ENCODE assay signal across 7 mouse cellular contexts in genomic region chr4:136509857-136510256, GRCm38 (mm10). TPM values are rescaled to one million over a fixed set of nuclear protein-coding genes. Genes with fewer than 3 reads are reported as not detected.
A peak's percentile ranks its signal among the peaks of the same experiment; 100 is the strongest.
DNase-seq lines count a peak whose midpoint lies in the region; ATAC-seq and TF ChIP-seq lines count a peak whose summit lies in the region.

No protein-coding gene starts in this region.

- H3K4me3 ChIP-seq in layer of hippocampus, adult 2 months: no peak overlapping the region
- no peak overlapping the region for H3K4me3 ChIP-seq in kidney, postnatal 0 days (replicated peaks; ENCODE audit: low read depth, low read length)
- H3K4me3 ChIP-seq in stomach, postnatal 0 days (ENCODE audit: low read depth, low read length): no peak overlapping the region

- H3K9me3 ChIP-seq in kidney, postnatal 0 days (replicated peaks; ENCODE audit: low read length): no peaks in the 10 kb centered on the region
- no peaks in the 10 kb centered on the region for H3K9me3 ChIP-seq in stomach, postnatal 0 days (ENCODE audit: control insufficient read depth, low read length)

- H3K27me3 ChIP-seq in kidney, postnatal 0 days (ENCODE audit: insufficient read depth, low read length): no peaks in the 10 kb centered on the region
- no peaks in the 10 kb centered on the region for H3K27me3 ChIP-seq in stomach, postnatal 0 days (ENCODE audit: control insufficient read depth, insufficient read depth, low read length)

- H3K36me3 ChIP-seq in kidney, postnatal 0 days (ENCODE audit: insufficient read depth, low read length): no peaks in the 10 kb centered on the region
- no peaks in the 10 kb centered on the region for H3K36me3 ChIP-seq in stomach, postnatal 0 days (ENCODE audit: control insufficient read depth, insufficient read depth, low read length)

- no peak overlapping the region for H3K9ac ChIP-seq in kidney, postnatal 0 days (ENCODE audit: low read depth, low read length)
- no peak overlapping the region for H3K9ac ChIP-seq in stomach, postnatal 0 days (ENCODE audit: low read length)

- no peak for ATAC-seq in kidney, postnatal 0 days (replicated peaks; ENCODE audit: low FRiP score, low read depth)
- no peak for ATAC-seq in stomach, postnatal 0 days (ENCODE audit: low FRiP score, low TSS enrichment)

- no peak for DNase-seq in layer of hippocampus, adult 2 months (ENCODE audit: low spot score in 2 of 2)
- no peak for DNase-seq in layer of hippocampus, adult 11-12 months (ENCODE audit: low spot score)
- DNase-seq in T-cell, adult 2 months (ENCODE audit: low spot score): peak; percentile 24
- no peak for DNase-seq in kidney, postnatal 0 days (ENCODE audit: low spot score)
- peak; percentile 24 for DNase-seq in stomach, postnatal 0 days (ENCODE audit: low spot score)
- no peak for DNase-seq in testis, postnatal 14 days (ENCODE audit: low spot score)
- no peak for DNase-seq in right cerebral cortex, adult 18-20 months

- no peak overlapping the region for H3K27ac ChIP-seq in layer of hippocampus, adult 2 months
- no peak overlapping the region for H3K27ac ChIP-seq in kidney, postnatal 0 days
- no peak overlapping the region for H3K27ac ChIP-seq in stomach, postnatal 0 days (replicated peaks)

- H3K4me2 ChIP-seq in kidney, postnatal 0 days (ENCODE audit: low read length): no peak overlapping the region
- no peak overlapping the region for H3K4me2 ChIP-seq in stomach, postnatal 0 days (replicated peaks; ENCODE audit: low read depth)

- 92% methylated on average over 1 of the region's 1 CpGs for WGBS in kidney, postnatal 0 days
- 74% methylated on average over 1 of the region's 1 CpGs for WGBS in stomach, postnatal 0 days

- peak; percentile 67 for TF ChIP-seq CTCF in layer of hippocampus, adult 2 months (conservative IDR thresholded peaks at IDR 0.05)
- TF ChIP-seq CTCF in kidney, postnatal 0 days (IDR thresholded peaks at IDR 0.05; ENCODE audit: low read depth): peak; percentile 58; the same call in 1 of the 2 replicates
- TF ChIP-seq CTCF in stomach, postnatal 0 days (IDR thresholded peaks at IDR 0.05; ENCODE audit: low read depth): peak; percentile 68

- H3K4me1 ChIP-seq in kidney, postnatal 0 days (replicated peaks; ENCODE audit: insufficient read depth, low read length): peaks cover 5% of the 10 kb centered on the region; the same call in 1 of the 2 replicates
- H3K4me1 ChIP-seq in stomach, postnatal 0 days (replicated peaks; ENCODE audit: control insufficient read depth, insufficient read depth): no peaks in the 10 kb centered on the region; the same call in 1 of the 2 replicates

- TF ChIP-seq EP300 in stomach, postnatal 0 days (optimal IDR thresholded peaks at IDR 0.05): no peak

RNA-seq across cellular contexts. Expression of gene Luzp1, which starts 40.3 kb away (rescaled TPM):
- total RNA-seq in layer of hippocampus, adult 2 months (2021): 10 to 100 TPM; 80.6 to 95.8 TPM
- polyA plus RNA-seq in kidney, postnatal 0 days (2015; fragmentation: Nextera tagmentation; extraction: Ambion mirVana): 111 and 114 TPM in 2 replicates
- 54.6 and 67.8 TPM in 2 replicates for polyA plus RNA-seq in stomach, postnatal 0 days (2015; fragmentation: Nextera tagmentation; extraction: Ambion mirVana)

RNA-seq across cellular contexts. Expression of gene 6030445D17Rik, which starts 47.8 kb away (rescaled TPM):
- total RNA-seq in layer of hippocampus, adult 2 months (2021): 1 to 10 TPM in 1 of 2 experiments, under 1 TPM in 1; 0.66 to 1.1 TPM
- polyA plus RNA-seq in kidney, postnatal 0 days (2015; fragmentation: Nextera tagmentation; extraction: Ambion mirVana): 0.55 and 0.68 TPM in 2 replicates
- 0.33 and 0.40 TPM in 2 replicates for polyA plus RNA-seq in stomach, postnatal 0 days (2015; fragmentation: Nextera tagmentation; extraction: Ambion mirVana)

Comparison
In these comparisons a context has a peak if more than half of its experiments do, and no peak if none do; other contexts are left out.
1. DNase-seq: peak in T-cell, adult 2 months (single experiment) and stomach, postnatal 0 days (single experiment); none in layer of hippocampus, adult 2 months (0 of 2), layer of hippocampus, adult 11-12 months (single experiment), kidney, postnatal 0 days (single experiment), testis, postnatal 14 days (single experiment) and right cerebral cortex, adult 18-20 months (single experiment).
2. Peak in every context shown above with its lines, with median percentiles within 50 percentile points of each other: CTCF ChIP-seq.